Mouse (Mus musculus) liver, embryonic 16.5 days (tissue): ENCODE results near the gene Zbtb3. TPM values are rescaled to one million over a fixed set of nuclear protein-coding genes. Genes with fewer than 3 reads are reported as not detected.
A peak's percentile ranks its signal among the peaks of the same experiment; 100 is the strongest.

Experiments used
- ATAC-seq: fragments of 200-750 bp; cut with Nextera tagmentation; 2 replicates; pipeline ENCODE4 v1.8.0; 2017; ENCODE audit warnings: low read depth, mild to moderate bottlenecking, moderate number of reproducible peaks, moderate library complexity
- H3K27ac ChIP-seq: fragments of 300-500 bp; sonication (generic); 2 replicates; pipeline ENCODE4 v1.5.1; 2014; ENCODE audit warnings: mild to moderate bottlenecking, low read length
- H3K27me3 ChIP-seq: fragments of 300-500 bp; sonication (generic); 2 replicates; pipeline ENCODE4 v1.6.1; 2014; ENCODE audit warnings: low read depth, low read length, mixed read lengths; ENCODE audit not compliant: control insufficient read depth, insufficient read depth
- H3K36me3 ChIP-seq: fragments of 300-500 bp; sonication (generic); 2 replicates; pipeline ENCODE4 v1.6.1; 2014; ENCODE audit warnings: mild to moderate bottlenecking; ENCODE audit not compliant: control insufficient read depth, insufficient read depth
- H3K4me1 ChIP-seq: fragments of 300-500 bp; sonication (generic); 2 replicates; pipeline ENCODE4 v1.6.1; 2014; ENCODE audit warnings: low read depth, low read length, mixed read lengths; ENCODE audit not compliant: control insufficient read depth
- H3K4me2 ChIP-seq: fragments of 300-500 bp; sonication (generic); 2 replicates; pipeline ENCODE4 v1.6.1; 2014; ENCODE audit warnings: low read depth, low read length, mixed read lengths
- H3K4me3 ChIP-seq: fragments of 300-500 bp; sonication (generic); 2 replicates; pipeline ENCODE4 v1.5.1; 2014; ENCODE audit warnings: low read depth, mild to moderate bottlenecking, low read length
- H3K9ac ChIP-seq: fragments of 300-500 bp; sonication (generic); 2 replicates; pipeline ENCODE4 v1.6.1; 2014; ENCODE audit warnings: low read depth, low read length
- H3K9me3 ChIP-seq: fragments of 300-500 bp; sonication (generic); replicated peaks from 2 replicates; pipeline ENCODE4 v1.6.1; 2016; ENCODE audit warnings: low read length; ENCODE audit not compliant: control insufficient read depth
- WGBS: fragments of 180-500 bp; shearing (Covaris S2); extraction: QIAGEN DNeasy Blood & Tissue Kit; methylation state at CpG from one replicate; pipeline ENCODE4 v1.1.7; 2014; ENCODE audit not compliant: insufficient replicate concordance; 5-methylcytosine and 5-hydroxymethylcytosine counted together
- polyA plus RNA-seq: library from polyadenylated mRNA; unstranded; fragments of >200 nt; fragmentation: Nextera tagmentation; extraction: Ambion mirVana; gene quantifications from 2 replicates; pipeline ENCODE4 v1.2.1, GENCODE M21; 2015

The Zbtb3 gene
- polyA plus RNA-seq: 1.0 and 1.5 TPM in 2 replicates

DNA sequence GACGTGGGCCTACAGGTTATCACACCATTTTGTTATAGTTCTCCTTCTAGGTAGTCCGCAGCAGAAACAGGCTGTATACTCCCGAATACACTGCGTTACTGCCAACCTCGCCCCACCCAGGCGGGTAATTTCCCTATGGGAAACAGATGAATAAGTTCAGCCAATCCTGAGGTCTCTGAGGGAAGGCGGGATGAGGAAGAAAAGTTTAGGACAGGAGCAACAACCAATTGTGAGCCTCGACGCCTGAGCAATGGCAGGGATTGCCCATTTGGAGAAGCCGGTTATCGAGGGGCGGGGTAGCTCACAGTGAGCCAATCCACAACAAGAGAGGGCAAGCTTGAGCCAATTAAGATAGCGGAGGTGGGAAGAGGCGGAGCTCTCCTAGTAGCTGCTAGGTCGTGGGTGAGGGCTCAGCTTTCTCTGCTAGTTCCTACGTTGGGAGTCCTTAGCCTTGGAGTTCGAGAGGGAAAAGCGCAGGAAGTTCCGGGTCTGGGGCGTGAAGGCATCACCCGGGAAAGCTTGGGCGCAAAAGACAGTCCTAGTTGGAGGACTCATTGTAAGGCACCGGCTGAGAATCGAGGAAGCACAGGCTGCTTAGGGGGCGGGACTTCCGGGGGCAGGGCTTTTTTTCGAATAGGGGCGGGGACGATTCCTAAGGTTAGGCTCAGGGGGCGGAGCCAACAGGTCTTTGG lies at the start of gene Zbtb3:
TSS of gene Zbtb3 (plus strand) at position 426 of the 692 bp plus-strand sequence.
- Histone ChIP-seq H3K4me2 (peak within 1 kb of the TSS; percentile 87), H3K4me3 (peak within 1 kb of the TSS; percentile 75), H3K9me3 (no peaks in the 10 kb centered on the region), H3K4me1 (peaks cover 16% of the 10 kb centered on the region), H3K9ac (peak within 1 kb of the TSS; percentile 70), H3K36me3 (peaks cover 7% of the 10 kb centered on the region), H3K27me3 (no peaks in the 10 kb centered on the region), H3K27ac (peak within 1 kb of the TSS; percentile 78)
- ATAC-seq: peak; percentile 96
- WGBS: under 1% methylated on average over 30 of the region's 30 CpGs

DNA sequence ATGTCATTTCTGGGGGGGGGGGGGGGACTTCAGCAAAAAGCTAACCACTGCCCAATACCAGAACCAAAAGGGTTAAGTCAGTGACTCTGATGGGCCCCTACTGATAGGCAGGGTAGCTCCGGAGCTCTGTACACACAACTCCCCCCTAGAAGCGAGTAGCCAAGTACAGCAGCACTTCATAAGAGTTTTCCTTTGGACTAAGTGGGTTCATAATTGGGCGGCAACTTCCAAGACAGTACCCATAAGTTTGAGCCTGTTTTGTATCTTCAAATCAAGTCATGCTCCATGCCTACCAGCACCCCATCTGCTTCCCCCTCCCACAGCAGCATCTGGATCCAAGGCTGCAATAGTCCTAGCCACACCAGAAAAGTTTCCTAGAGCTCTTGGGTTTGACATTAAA lies 46.7 kb upstream of the Zbtb3 start:
- no peak for ATAC-seq
- Histone ChIP-seq H3K4me1 (peaks cover 25% of the 10 kb centered on the region), H3K4me2 (peak overlapping the region; percentile 80), H3K4me3 (peak overlapping the region; percentile 98), H3K9me3 (no peaks in the 10 kb centered on the region), H3K27me3 (no peaks in the 10 kb centered on the region), H3K27ac (peak overlapping the region; percentile 95; the same call in 1 of the 2 replicates), H3K36me3 (peaks cover 39% of the 10 kb centered on the region), H3K9ac (peak overlapping the region; percentile 90)
- 30% methylated on average over 3 of the region's 3 CpGs for WGBS

DNA sequence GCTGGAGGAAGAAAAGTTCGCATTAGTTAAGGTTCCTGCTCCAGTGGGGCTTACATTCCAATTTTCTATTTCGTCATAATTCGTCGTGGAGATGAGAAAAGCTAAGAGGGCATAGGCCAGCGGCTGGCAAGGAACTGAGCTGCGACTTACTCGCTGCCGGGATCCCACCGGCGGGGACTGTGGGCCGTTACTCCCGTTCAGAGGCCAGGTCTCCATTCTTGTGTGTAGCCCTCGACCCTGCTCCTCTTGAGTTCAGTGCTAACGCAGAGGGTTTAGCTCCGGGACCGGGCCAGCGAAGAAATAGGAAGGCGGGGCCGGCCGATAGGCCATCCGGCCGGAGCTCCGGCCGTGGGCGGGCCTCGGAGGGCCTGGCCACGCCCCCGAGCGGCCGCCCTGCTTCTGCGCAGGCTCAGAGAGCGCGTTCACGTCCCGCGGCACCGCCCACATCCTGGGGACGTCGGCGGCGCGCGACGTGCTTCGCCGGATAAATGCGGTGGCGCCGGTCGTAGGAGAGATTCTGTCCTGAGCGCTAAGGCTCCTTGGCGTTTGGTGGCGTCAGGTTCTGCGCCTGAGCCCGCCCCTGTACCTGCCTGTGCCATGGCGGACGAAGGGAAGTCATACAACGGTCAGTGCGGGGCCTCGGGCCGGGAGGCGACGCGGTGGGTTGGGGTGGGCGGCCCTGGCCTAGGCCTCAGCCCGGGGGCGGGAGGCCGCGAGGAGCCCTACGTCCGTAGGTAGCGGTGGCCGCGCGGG lies 45.5 kb upstream of the Zbtb3 start, which contains the start of gene Nxf1:
TSS of gene Nxf1 (plus strand) at position 439 of the 753 bp plus-strand sequence.
- no peaks in the 10 kb centered on the region for H3K9me3 ChIP-seq
- under 1% methylated on average over 75 of the region's 75 CpGs for WGBS
- peak within 1 kb of the TSS; percentile 80 for H3K4me2 ChIP-seq
- H3K4me1 ChIP-seq: peaks cover 25% of the 10 kb centered on the region
- peaks cover 29% of the 10 kb centered on the region for H3K36me3 ChIP-seq
- ATAC-seq: peak; percentile 95
- peak within 1 kb of the TSS; percentile 99 for H3K9ac ChIP-seq
- peak within 1 kb of the TSS; percentile 95 for H3K27ac ChIP-seq
- H3K27me3 ChIP-seq: no peaks in the 10 kb centered on the region
- peak within 1 kb of the TSS; percentile 98 for H3K4me3 ChIP-seq

DNA sequence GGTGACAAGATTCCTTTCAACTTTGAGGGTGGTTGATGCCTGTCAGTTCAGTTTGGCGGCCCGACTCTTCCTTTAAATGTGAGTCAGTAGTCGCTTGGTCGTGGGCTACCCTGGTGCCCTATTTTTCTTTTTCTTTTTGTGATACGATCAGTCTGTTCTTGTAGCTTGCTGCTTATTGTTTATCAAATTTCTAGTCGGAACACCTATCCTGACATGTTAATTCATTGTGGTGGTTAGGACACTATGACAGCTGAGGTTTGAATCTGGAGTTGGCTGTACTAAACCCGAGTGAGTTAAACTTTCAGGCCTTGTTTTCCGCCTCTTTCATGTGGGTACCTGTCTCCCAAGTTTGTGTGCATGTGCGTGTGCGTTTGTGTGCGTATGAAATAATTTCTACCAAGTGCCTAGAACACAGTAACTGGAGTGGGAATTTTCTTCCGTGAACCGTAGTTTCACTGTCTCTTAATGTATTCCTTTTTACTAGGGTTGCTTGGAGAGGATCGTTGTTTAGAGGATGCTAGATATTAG lies 44.8 kb upstream of the Zbtb3 start:
- Histone ChIP-seq H3K36me3 (peaks cover 28% of the 10 kb centered on the region), H3K4me1 (peaks cover 25% of the 10 kb centered on the region), H3K4me3 (peak overlapping the region; percentile 98), H3K9ac (peak overlapping the region; percentile 99), H3K27me3 (no peaks in the 10 kb centered on the region), H3K9me3 (no peaks in the 10 kb centered on the region), H3K27ac (peak overlapping the region; percentile 95), H3K4me2 (peak overlapping the region; percentile 71)
- no peak for ATAC-seq
- 3% methylated on average over 14 of the region's 14 CpGs for WGBS

DNA sequence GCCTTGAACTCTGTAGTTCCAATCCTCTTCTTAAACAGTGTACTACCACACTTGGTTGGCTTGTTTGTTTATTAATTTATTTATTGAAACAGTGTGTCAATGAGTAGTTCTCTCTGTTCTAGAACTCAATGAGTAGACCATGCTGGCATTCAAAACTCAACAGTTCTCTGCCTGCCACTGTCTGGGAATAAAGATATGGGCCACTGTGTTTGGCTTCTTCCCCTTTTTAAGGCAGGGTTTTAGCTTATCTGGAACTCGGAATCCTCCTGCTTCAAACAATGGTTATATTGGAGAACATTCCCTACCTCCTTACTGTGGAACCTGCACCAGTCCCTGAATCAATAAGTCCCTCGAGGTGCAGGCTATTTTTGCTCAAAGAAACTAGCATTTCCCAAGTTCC lies 43.5 kb upstream of the Zbtb3 start:
- peak overlapping the region; percentile 52 for H3K9ac ChIP-seq

DNA sequence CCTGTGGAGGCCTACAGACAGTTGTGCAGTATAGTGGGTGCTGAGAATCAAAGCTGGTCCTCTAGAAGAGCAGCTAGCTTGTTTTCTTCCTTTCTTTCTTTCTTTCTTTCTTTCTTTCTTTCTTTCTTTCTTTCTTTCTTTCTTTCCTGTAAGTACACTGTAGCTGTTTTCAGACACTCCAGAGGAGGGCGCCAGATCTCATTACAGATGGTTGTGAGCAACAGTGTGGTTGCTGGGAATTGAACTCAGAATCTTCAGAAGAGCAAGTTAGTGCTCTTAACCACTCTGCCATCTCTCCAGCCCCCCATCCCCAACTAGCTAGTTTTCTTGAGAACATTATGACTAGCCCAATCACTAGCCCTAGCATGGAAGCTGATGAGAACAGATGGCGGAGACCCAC lies 41.6 kb upstream of the Zbtb3 start:
- H3K27ac ChIP-seq: no peak overlapping the region
- no peak for ATAC-seq
- peaks cover 18% of the 10 kb centered on the region for H3K4me1 ChIP-seq
- peaks cover 33% of the 10 kb centered on the region for H3K36me3 ChIP-seq
- H3K9me3 ChIP-seq: 0 out of 2 replicates have a peak, but pooled peaks cover 3% of the 10 kb centered on the region
- H3K27me3 ChIP-seq: no peaks in the 10 kb centered on the region
- H3K4me3 ChIP-seq: no peak overlapping the region
- H3K4me2 ChIP-seq: no peak overlapping the region
- H3K9ac ChIP-seq: no peak overlapping the region
- WGBS: 73% methylated on average over 2 of the region's 2 CpGs

More for the DNA sequence above, 43.5 kb upstream of the Zbtb3 start:
- H3K4me3 ChIP-seq: peak overlapping the region; percentile 98
- peaks cover 27% of the 10 kb centered on the region for H3K36me3 ChIP-seq
- H3K4me2 ChIP-seq: peak overlapping the region; percentile 71
- H3K9me3 ChIP-seq: no peaks in the 10 kb centered on the region
- WGBS: 29% methylated on average over 2 of the region's 2 CpGs
- no peak for ATAC-seq
- no peaks in the 10 kb centered on the region for H3K27me3 ChIP-seq
- H3K27ac ChIP-seq: 0 out of 2 replicates have a peak overlapping the region, but pooled peaks have one; percentile 7
- H3K4me1 ChIP-seq: peaks cover 25% of the 10 kb centered on the region

- Histone ChIP-seq H3K4me3 (no peak overlapping the region), H3K9me3 (0 out of 2 replicates have a peak, but pooled peaks cover 3% of the 10 kb centered on the region), H3K4me2 (no peak overlapping the region), H3K27ac (no peak overlapping the region), H3K4me1 (peaks cover 8% of the 10 kb centered on the region), H3K27me3 (no peaks in the 10 kb centered on the region), H3K9ac (no peak overlapping the region), H3K36me3 (peaks cover 56% of the 10 kb centered on the region)
- 82% methylated on average over 4 of the region's 4 CpGs for WGBS
- ATAC-seq: no peak
Measured at GRCm38 (mm10) chr19:8763276-8763675, 39.1 kb upstream of the Zbtb3 start.

DNA sequence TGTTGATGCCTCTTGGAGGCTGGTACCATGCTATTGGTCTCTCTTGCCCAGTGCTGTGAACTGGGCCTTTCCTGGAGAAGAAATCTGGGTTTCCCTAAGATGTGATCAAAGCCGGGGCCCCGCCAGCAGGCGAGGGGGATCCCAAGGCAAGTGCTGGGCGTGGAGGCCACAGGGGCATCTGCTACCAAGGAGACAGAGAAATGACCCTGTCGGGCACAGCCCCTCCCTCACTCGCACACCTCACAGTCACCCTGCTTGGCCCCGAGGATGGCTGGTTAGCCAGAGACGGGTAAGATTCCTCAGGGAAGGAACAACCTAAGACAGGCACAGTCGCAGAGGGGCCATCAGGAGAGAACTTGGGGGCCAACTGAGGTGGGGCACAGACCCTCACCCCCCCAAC lies 36.8 kb upstream of the Zbtb3 start:
- Histone ChIP-seq H3K4me3 (no peak overlapping the region), H3K36me3 (peaks cover 74% of the 10 kb centered on the region), H3K27me3 (no peaks in the 10 kb centered on the region), H3K9ac (no peak overlapping the region), H3K4me2 (no peak overlapping the region), H3K27ac (no peak overlapping the region), H3K4me1 (peaks cover 4% of the 10 kb centered on the region), H3K9me3 (0 out of 2 replicates have a peak, but pooled peaks cover 3% of the 10 kb centered on the region)
- no peak for ATAC-seq
- WGBS: 88% methylated on average over 9 of the region's 9 CpGs
